Mouse (Mus musculus): ENCODE results near the gene Nktr.

The Nktr gene

GRCm38 (mm10) chr9:121718792-121719318 lies at the start of gene Nktr:
Gene Nktr, plus strand, starts transcription at chr9:121719169.
- DNase-seq (ENCODE audit: low spot score), result peak; percentile 97

GRCm38 (mm10) chr9:121669348-121669791 lies 49.6 kb upstream of the Nktr start:
- no peak for DNase-seq (ENCODE audit: low spot score)

- no peak for DNase-seq (ENCODE audit: low spot score)
Observed at GRCm38 (mm10) chr9:121671300-121671699, 47.7 kb upstream of the Nktr start.

- DNase-seq (ENCODE audit: low spot score), result no peak
Observed at GRCm38 (mm10) chr9:121672311-121672710, 46.7 kb upstream of the Nktr start.

- DNase-seq (ENCODE audit: low spot score), result no peak
Observed at GRCm38 (mm10) chr9:121673716-121674115, 45.3 kb upstream of the Nktr start.

- DNase-seq (ENCODE audit: low spot score), result no peak
Observed at GRCm38 (mm10) chr9:121675011-121675410, 44.0 kb upstream of the Nktr start.

GRCm38 (mm10) chr9:121675556-121675955 lies 43.4 kb upstream of the Nktr start:
- no peak for DNase-seq (ENCODE audit: low spot score)

GRCm38 (mm10) chr9:121677069-121677468 lies 41.9 kb upstream of the Nktr start:
- DNase-seq (ENCODE audit: low spot score), result no peak

GRCm38 (mm10) chr9:121677476-121677875 lies 41.5 kb upstream of the Nktr start:
- no peak for DNase-seq (ENCODE audit: low spot score)

GRCm38 (mm10) chr9:121679549-121679948 lies 39.4 kb upstream of the Nktr start:
- no peak for DNase-seq (ENCODE audit: low spot score)

- no peak for DNase-seq (ENCODE audit: low spot score)
Observed at GRCm38 (mm10) chr9:121681191-121681590, 37.8 kb upstream of the Nktr start.

- DNase-seq (ENCODE audit: low spot score), result no peak
Observed at GRCm38 (mm10) chr9:121682037-121682680, 36.8 kb upstream of the Nktr start.

GRCm38 (mm10) chr9:121684702-121685101 lies 34.3 kb upstream of the Nktr start:
- DNase-seq (ENCODE audit: low spot score), result no peak

- peak; percentile 67 for DNase-seq (ENCODE audit: low spot score)
Observed at GRCm38 (mm10) chr9:121690200-121690651, 28.7 kb upstream of the Nktr start.

GRCm38 (mm10) chr9:121690734-121691133 lies 28.2 kb upstream of the Nktr start:
- no peak for DNase-seq (ENCODE audit: low spot score)

GRCm38 (mm10) chr9:121694736-121695135 lies 24.2 kb upstream of the Nktr start:
- DNase-seq (ENCODE audit: low spot score), result no peak

- DNase-seq (ENCODE audit: low spot score), result no peak
Observed at GRCm38 (mm10) chr9:121696626-121697025, 22.3 kb upstream of the Nktr start.

- no peak for DNase-seq (ENCODE audit: low spot score)
Observed at GRCm38 (mm10) chr9:121697150-121698049, 21.6 kb upstream of the Nktr start.

- no peak for DNase-seq (ENCODE audit: low spot score)
Observed at GRCm38 (mm10) chr9:121704261-121704645, 14.7 kb upstream of the Nktr start.

GRCm38 (mm10) chr9:121704646-121705625 lies 14.0 kb upstream of the Nktr start, which contains the start of gene Sec22c:
Gene Sec22c, minus strand, starts transcription at chr9:121705490.
- DNase-seq (ENCODE audit: low spot score), result peak; percentile 83

GRCm38 (mm10) chr9:121706029-121706675 lies 12.8 kb upstream of the Nktr start:
- no peak for DNase-seq (ENCODE audit: low spot score)

All from left cerebral cortex, adult 11 months (tissue).